Mouse (Mus musculus) megakaryocyte, embryonic 14.5 days (primary cell): ENCODE results near the gene Rps6kl1. TPM values are rescaled to one million over a fixed set of nuclear protein-coding genes. Genes with fewer than 3 reads are reported as not detected.
A peak's percentile ranks its signal among the peaks of the same experiment; 100 is the strongest.

ENCODE experiments used
- H3K27me3 ChIP-seq: replicated peaks from 2 replicates; pipeline ENCODE3; 2012; ENCODE audit warnings: inconsistent platforms
- H3K36me3 ChIP-seq: replicated peaks from 2 replicates; pipeline ENCODE3; 2012; ENCODE audit warnings: low read length, inconsistent platforms, mixed read lengths
- H3K4me1 ChIP-seq: 2 replicates; pipeline ENCODE4 v1.6.1; 2012; ENCODE audit warnings: inconsistent platforms
- H3K4me3 ChIP-seq: replicated peaks from 2 replicates; pipeline ENCODE3; 2012; ENCODE audit warnings: moderate library complexity, mild to moderate bottlenecking, inconsistent platforms
- H3K9me3 ChIP-seq: 2 replicates; pipeline ENCODE4 v1.6.1; 2012; ENCODE audit warnings: inconsistent platforms
- FLI1 ChIP-seq: IDR thresholded peaks from 2 replicates; pipeline ENCODE4 v1.6.1; 2012; ENCODE audit warnings: low read length, inconsistent platforms, mixed read lengths
- GATA1 ChIP-seq: IDR thresholded peaks from 3 replicates; pipeline ENCODE4 v1.6.1; 2012; ENCODE audit warnings: mixed read lengths, low read length, inconsistent platforms, borderline replicate concordance
- polyA plus RNA-seq: library from polyadenylated mRNA; stranded (reverse); fragments of >175 nt; gene quantifications from 2 replicates; pipeline ENCODE4 v1.2.3, GENCODE M21; 2012; ENCODE audit warnings: low replicate concordance; ENCODE audit not compliant: insufficient read depth

Gene Rps6kl1
- polyA plus RNA-seq, 1 experiment, result 0.68 TPM

DNA sequence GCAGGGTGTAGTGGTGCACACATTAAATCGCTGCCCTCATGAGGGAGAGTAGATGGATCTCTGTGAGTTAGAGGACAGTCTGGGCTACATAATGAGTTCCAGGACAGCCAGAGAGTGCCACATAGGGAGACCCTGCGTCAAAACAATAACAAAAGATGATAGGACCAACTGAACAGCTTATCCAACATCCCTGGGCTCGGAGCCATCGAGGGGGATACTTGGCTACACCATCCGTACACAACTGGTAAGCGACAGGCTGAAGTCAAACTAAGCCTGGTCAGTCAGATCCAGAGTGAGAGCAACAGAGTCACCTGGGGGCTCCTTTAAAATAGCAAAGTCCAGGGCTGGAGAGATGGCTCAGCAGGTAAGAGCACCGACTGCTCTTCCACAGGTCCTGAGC is 55.2 kb downstream of the Rps6kl1 start:
- Histone ChIP-seq H3K36me3 (no peaks in the 10 kb centered on the region), H3K4me1 (peaks cover 15% of the 10 kb centered on the region), H3K27me3 (peaks cover 3% of the 10 kb centered on the region), H3K4me3 (no peak overlapping the region), H3K9me3 (no peaks in the 10 kb centered on the region)
- TF ChIP-seq FLI1 (no peak), GATA1 (no peak)

DNA sequence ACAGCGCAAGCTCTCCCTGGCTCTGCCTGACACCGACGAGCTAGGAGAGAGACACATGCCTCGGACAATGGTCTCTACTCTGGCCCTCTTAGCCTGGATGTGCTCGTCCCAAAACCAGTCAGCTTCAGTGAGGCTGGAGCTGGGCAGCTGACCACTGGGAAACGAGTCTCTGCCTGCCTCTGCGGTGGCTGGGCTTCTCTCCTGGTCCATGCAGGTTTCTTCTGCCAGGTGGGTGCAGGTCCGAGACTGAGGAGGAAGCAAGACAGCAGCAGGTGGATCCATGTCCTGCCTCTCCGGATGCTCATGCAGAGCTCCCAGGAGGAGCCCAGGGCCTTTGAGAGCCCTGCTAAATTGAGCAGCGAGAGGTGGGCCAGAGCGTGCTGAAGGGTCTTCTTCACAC is 55.9 kb downstream of the Rps6kl1 start:
- Histone ChIP-seq H3K9me3 (no peaks in the 10 kb centered on the region), H3K4me3 (no peak overlapping the region), H3K27me3 (peaks cover 3% of the 10 kb centered on the region), H3K4me1 (peaks cover 15% of the 10 kb centered on the region), H3K36me3 (no peaks in the 10 kb centered on the region)
- TF ChIP-seq FLI1 (no peak), GATA1 (no peak)

DNA sequence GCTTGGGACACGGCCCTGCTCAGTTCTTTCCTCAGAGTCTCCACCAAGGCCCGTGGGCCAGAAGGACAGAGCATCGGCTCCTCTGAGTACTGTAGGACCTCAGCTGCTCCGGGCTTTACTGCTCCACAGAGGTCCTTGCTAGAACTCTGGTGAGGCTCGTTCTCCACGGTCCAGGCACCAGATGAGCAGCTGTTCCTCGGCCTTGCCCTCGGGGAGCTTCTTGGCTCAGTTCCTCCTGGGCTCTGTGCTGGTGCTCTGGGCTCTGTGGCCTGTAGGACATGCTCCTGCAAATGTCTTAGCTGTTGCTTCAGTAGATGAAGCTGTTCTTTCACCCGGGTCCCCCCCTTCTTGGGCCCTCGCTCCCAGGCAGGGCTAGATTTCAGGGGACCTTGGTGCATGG is 56.4 kb downstream of the Rps6kl1 start:
- Histone ChIP-seq H3K9me3 (no peaks in the 10 kb centered on the region), H3K4me1 (peaks cover 15% of the 10 kb centered on the region), H3K36me3 (peaks cover 2% of the 10 kb centered on the region), H3K27me3 (peaks cover 3% of the 10 kb centered on the region), H3K4me3 (no peak overlapping the region)
- TF ChIP-seq FLI1 (no peak), GATA1 (no peak)

DNA sequence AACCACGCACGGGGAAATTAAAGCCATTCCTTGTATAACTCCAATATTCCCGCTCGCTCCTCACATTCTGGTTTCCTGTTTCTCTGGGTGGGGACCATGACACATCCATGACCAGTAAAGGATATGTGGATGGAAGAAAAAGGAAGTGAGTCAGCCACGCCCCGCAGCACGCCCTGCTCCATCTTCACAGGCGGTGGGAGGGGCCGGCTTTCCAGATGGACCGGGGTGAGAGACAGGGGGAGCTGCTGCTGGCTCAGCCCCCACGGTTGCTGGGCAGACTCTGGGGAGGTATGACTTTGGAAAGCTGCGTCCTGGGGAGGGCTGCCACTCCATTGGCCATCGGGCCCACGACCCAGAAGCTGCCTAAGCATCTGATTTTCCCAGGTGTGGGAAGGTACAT is 57.1 kb downstream of the Rps6kl1 start:
- peaks cover 3% of the 10 kb centered on the region; the same call in 1 of the 2 replicates for H3K9me3 ChIP-seq
- peak overlapping the region; percentile 23 for H3K4me3 ChIP-seq
- H3K27me3 ChIP-seq, result peaks cover 3% of the 10 kb centered on the region
- H3K36me3 ChIP-seq, result peaks cover 9% of the 10 kb centered on the region
- TF ChIP-seq GATA1, result no peak
- TF ChIP-seq FLI1, result no peak
- peaks cover 15% of the 10 kb centered on the region for H3K4me1 ChIP-seq

DNA sequence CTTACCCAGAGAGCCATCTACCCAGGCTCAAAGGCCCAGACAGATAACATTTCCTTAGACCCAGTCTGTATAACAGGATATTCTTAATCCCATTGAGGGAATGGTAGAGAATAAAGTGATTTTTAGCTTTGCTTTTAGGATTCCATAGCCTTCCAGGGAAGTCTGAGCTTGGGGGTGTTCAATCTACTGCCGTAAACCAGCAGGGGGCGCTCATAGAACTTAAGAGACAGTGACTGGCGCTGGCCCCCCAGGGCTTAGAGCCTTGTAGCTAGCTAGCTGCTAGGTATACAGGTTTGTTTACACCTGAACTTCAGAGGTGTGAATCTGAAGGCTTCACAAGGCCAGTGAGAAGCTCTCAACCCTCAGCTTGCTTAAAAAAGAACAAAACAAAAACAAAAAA is 58.9 kb downstream of the Rps6kl1 start:
- Histone ChIP-seq H3K9me3 (peaks cover 4% of the 10 kb centered on the region; the same call in 1 of the 2 replicates), H3K36me3 (peaks cover 25% of the 10 kb centered on the region), H3K27me3 (peaks cover 3% of the 10 kb centered on the region), H3K4me1 (peaks cover 15% of the 10 kb centered on the region), H3K4me3 (no peak overlapping the region)
- TF ChIP-seq FLI1, result no peak
- no peak for TF ChIP-seq GATA1

DNA sequence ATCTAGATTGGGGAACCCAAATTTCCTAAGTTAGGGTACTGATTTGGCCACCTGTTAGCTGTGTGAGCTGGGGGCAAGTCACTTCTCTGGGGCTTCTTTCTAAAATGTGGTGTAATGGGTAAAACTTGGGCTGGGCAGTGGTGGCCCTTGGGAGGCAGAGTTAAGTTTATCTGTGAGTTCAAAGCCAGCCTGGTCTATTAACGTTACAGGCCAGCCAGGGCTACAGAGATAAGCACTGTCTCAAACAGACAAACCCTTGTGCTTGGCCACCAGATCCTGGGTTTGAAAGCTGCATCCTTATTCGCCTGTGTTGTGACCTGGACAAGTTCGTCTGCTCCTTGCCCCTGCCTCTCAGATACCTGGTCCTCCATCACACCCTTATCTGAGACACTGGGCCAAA is 59.9 kb downstream of the Rps6kl1 start:
- no peak for TF ChIP-seq FLI1
- no peak for TF ChIP-seq GATA1
- Histone ChIP-seq H3K4me1 (peaks cover 15% of the 10 kb centered on the region), H3K4me3 (no peak overlapping the region), H3K9me3 (peaks cover 4% of the 10 kb centered on the region; the same call in 1 of the 2 replicates), H3K27me3 (peaks cover 3% of the 10 kb centered on the region), H3K36me3 (peaks cover 31% of the 10 kb centered on the region)

DNA sequence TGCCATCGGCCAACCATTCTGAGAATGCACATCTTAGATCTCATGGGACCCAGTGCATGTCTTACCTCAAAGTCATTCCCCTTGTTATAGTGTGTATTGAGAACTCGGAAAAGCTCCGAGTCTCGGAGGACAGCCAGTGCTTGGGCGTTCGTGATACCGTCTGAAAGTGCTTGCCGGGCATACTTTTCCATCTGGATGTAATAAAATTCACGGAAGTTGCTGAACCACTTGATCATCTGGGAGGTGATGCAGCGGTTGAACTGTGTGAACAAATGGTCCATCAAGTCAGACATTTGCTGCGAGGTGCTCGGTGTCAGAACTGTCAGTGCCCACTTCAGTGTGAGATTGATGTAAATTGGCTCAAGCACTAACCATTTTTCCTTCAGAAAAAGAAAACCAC is 63.2 kb downstream of the Rps6kl1 start:
- Histone ChIP-seq H3K4me1 (peaks cover 7% of the 10 kb centered on the region; the same call in 1 of the 2 replicates), H3K9me3 (peaks cover 4% of the 10 kb centered on the region; the same call in 1 of the 2 replicates), H3K27me3 (no peaks in the 10 kb centered on the region), H3K4me3 (no peak overlapping the region), H3K36me3 (peaks cover 33% of the 10 kb centered on the region)
- TF ChIP-seq FLI1 (no peak), GATA1 (no peak)

Other genes with a start within 250 kb of the Rps6kl1 start
- gene Fcf1, start 180.4 kb downstream of the Rps6kl1 start, polyA plus RNA-seq, result 24.7 TPM in 1 of 2 replicates, not detected in the other
- 0.71 and 1.1 TPM in 2 replicates for gene Arel1, start 180.4 kb downstream of the Rps6kl1 start, polyA plus RNA-seq
- 6.7 and 8.8 TPM in 2 replicates for gene Ylpm1, start 154.9 kb downstream of the Rps6kl1 start, polyA plus RNA-seq
- 2.2 TPM in 2 replicates for gene Prox2, start 40.5 kb downstream of the Rps6kl1 start, polyA plus RNA-seq
- 187 and 398 TPM in 2 replicates for gene Dlst, start 40.4 kb downstream of the Rps6kl1 start, polyA plus RNA-seq
- gene Pgf, start 26.5 kb upstream of the Rps6kl1 start, polyA plus RNA-seq, result 0.10 TPM in 1 of 2 replicates, not detected in the other
- gene Eif2b2, start 68.2 kb upstream of the Rps6kl1 start, polyA plus RNA-seq, result 17.9 and 151 TPM in 2 replicates
- 0.96 TPM in 1 of 2 replicates, not detected in the other for gene Mlh3, start 119.3 kb upstream of the Rps6kl1 start, polyA plus RNA-seq
- 29.0 TPM in 1 of 2 replicates, not detected in the other for gene Acyp1, start 137.2 kb upstream of the Rps6kl1 start, polyA plus RNA-seq
- gene Zc2hc1c, start 137.3 kb upstream of the Rps6kl1 start, polyA plus RNA-seq, result not detected in 2 replicates
- gene Nek9, start 188.1 kb upstream of the Rps6kl1 start, polyA plus RNA-seq, result 2.0 and 2.6 TPM in 2 replicates
- 73.8 and 158 TPM in 2 replicates for gene Tmed10, start 223.6 kb upstream of the Rps6kl1 start, polyA plus RNA-seq